Mouse (Mus musculus) urinary bladder, postnatal 4 days (tissue): ENCODE data around the gene Cyp2d22.

Experiments used
- DNase-seq, 2 experiments: peaks; one replicate each; pipeline ENCODE4 v3.0.0; 2021 to 2022; ENCODE audit warnings: low spot score in 2 of 2

Gene Cyp2d22

DNA sequence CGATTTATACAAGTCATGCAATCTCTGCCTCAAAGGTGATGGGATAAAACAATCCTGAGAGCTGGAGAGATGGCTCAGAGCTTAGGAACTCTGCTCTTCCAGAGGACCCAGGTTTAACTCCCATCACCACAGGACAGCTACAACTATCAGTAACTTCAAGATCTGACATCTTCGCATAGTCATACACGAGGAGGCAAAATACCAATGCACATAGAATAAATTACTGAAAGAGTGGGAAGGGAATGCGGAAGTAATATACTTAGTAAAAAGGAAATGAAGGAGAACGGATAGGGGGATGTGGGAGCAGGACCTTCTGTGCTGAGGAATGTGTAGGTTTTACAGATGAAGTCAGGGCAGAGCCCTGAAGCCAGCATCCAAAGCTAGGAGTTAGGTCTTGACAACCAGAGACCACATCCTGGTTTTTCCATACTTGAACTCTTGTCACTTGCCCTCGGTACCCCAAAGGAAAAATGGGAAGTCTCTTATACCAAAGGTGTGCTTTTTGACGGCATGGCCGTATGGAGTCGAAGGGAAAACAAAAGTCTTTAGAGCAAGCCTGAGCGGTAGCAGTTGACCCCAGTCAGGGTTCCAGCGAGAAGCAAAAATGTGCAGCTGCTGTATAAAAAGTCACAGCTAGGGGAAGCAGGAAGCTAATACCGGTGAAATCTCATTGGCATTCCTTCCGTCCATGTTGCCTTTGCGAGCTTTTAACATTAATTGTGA is 33.3 kb downstream of the Cyp2d22 start:
- DNase-seq, result no peak

DNA sequence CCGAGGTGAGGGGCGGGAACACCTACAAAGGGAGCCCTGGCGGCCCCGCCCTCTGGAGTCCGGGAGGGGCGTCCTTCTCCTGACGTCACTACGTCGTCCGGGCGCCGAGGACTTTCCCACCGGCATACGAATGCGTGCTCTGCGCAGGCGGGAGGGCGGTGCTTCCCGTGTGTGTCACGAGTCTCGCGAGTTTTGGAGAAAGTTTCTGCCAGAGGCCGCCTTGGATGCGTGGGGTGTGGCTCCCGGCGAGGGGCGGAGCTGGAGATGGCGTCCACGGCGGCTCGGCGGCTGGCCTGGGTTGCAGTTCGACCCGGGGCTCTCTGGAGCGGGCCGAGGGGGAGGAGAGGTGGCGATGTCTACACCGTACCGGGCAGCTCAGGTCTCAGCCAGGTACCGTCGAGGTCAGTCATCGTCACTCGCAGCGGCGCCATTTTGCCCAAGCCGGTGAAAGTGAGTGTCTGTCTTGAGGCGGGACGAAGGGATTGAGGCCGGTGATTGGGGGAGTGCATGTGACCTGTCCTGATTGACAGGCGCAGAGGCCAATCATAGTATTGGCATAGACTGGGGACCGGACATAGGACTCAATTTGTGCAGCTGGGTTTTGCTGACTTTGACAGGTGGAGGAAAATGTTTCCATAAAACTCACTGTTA is 34.1 kb downstream of the Cyp2d22 start:
- peak; percentile 96 for DNase-seq

DNA sequence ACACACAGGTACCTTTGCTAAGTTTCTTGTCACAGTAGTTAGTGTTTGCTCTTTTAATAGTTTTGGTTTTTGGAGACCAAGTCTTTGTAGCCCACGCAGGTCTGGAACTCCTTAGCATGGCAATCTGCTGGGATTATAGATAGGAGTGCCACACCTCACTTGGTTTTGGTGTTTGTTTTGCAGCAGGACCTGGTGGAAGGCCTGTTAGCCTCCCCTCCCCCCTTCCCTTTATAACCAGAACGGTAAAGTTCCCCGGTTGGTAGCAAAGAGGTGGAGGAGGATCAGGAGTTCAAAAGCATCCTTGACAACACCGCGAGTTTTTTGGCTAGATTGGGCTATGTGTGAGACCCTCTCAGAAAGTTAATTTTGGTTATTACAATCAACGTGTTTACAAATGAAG is 35.1 kb downstream of the Cyp2d22 start:
- no peak for DNase-seq

DNA sequence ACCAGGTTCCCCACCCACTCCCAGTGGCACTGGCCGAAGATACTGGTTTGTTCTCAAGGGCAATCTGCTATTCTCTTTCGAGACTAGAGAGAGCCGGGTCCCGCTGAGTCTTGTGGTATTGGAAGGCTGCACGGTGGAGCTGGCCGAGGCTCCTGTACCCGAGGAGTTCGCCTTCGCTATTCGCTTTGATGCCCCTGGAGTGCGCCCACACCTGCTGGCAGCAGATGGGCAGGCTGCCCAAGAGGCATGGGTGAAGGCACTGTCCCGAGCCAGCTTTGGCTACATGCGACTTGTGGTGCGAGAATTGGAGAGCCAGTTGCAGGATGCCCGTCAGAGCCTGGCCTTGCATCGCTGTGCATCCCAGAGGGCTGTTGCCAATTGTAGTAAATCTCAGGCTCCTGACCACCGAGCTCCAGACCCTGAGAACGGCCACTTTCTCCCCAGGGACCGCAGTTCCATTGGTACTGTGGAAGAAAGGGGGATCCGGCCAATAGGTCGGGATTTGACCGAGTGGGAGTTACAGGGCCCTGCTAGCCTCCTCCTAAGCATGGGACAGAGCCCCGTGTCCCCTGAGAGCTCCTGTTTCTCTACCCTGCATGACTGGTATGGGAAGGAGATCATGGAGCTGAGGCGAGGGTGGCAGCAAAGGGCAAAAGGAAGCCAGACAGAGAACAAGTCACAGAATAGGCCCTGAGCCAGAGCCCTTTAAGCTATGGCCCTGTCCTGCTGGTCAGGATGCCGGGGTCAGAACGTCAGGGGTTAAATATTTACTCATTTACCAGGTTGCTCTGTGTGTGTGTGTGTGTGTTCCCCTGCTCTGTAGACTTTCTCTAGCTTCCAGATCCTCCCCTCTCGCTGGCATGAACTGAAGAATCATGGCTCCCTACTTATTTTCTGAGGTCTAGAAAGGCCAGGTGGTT is 36.4 kb downstream of the Cyp2d22 start:
- DNase-seq, result no peak

DNA sequence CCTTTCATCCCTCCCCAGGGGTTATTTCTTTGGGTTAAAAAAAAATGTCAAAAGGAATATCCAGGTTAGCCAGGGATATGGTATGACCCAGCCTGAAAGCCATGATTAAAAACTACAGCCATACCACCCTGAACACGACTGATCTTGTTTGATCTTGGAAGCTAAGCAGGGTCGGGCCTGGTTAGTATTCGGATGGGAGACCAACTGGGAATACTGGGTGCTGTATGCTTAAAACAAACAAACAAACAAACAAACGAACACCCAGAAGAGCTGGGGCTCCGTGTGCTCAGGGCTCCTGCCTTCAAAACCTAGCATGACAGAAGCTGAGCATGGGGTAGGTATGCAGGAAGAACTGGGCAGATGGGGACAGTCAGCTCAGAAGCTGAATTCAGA is 37.5 kb downstream of the Cyp2d22 start:
- no peak for DNase-seq

DNA sequence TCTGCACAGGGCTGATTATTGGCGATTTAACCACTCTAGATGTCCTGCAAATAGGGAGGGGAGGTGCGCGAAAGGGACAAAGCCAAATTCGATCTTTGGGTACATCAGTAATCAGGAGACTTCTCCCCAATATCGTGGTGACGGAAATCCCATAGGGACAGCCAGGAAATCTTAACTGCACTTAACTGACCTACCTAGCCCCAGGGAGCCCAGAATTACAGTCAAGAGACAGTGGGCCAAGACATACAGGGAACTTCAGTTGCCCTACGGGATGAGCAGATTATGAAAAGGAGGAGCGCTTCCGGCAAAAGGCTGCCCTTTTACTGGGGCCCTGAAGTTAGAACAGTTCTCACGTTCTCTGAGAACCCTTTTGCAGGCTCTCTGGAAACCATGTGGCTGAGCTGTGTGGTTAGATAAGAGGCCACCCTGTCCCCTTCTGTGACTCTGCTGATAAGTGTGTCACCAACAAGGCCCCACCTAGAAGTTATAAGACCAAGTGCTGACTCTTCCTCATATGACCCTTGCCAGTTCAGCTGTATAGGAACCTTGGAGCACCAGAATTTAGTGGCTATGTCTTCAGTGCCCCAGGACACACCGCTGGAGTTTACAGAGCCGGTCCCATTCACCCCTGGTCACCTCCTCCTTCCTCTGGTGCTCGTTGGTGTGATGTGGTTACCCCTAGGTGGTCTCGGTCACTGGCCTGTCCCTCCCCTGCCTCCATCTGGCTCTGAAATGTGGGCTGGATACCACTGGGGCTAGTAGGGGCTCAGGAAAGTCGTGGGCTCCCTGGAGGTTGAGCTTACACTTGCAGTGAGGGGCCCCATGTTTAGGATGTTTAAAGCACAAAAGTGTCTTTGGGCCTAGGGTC is 38.2 kb downstream of the Cyp2d22 start:
- DNase-seq, result no peak

DNA sequence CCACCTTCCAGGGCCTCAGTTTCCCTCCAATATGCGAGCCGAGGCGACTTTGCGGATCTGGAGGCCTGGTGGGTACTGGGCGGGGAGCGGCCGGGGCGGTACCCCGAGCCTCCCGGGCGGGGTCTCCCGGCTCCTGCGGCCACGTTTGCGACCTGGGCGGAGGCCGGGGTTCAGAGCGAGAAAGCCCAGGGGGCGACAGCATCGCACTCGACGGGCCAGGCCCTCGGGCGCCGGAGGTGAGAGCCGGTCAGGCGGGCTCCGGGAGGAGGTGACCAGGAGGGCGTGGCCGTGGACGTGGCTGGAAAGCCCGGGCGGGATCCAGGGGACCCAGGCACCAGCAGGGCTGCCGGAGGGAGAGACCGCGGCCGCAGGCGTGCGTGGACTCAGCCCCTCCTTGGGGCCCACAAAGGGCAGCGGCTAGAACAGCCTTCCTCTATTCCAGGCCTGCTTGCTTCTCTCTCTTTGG is 39.0 kb downstream of the Cyp2d22 start:
- DNase-seq, result peak; percentile 76 to 77

DNA sequence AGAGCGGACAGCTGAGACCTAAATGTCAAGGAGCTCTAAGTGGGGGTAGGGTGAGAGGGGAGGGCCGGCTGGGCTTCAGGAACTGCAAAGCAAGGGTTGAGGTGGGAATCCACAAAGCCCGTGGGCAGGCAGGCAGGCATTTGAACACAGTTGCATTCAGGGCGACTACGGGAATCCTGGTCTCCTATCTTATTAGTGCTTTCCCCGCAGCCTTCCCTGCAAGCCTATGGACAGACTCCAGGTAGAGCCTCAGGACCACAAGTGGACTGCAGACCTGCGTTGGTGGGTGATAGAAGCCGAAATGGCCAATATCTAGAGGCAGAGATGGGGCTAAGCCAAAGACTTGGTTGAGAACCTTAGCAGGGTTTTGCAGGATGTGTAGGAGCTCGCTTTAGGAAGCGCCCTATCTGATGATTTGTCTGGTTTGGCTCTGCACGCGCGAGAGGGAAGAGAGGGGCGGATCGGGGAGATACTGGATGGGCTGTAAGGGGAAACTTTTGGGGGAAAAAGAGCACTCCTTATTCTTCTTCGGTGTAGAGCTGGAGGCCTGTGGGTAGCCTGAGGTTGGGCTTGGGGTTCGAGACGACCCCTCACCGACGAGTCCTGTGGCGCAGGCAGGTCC is 39.5 kb downstream of the Cyp2d22 start:
- no peak for DNase-seq

DNA sequence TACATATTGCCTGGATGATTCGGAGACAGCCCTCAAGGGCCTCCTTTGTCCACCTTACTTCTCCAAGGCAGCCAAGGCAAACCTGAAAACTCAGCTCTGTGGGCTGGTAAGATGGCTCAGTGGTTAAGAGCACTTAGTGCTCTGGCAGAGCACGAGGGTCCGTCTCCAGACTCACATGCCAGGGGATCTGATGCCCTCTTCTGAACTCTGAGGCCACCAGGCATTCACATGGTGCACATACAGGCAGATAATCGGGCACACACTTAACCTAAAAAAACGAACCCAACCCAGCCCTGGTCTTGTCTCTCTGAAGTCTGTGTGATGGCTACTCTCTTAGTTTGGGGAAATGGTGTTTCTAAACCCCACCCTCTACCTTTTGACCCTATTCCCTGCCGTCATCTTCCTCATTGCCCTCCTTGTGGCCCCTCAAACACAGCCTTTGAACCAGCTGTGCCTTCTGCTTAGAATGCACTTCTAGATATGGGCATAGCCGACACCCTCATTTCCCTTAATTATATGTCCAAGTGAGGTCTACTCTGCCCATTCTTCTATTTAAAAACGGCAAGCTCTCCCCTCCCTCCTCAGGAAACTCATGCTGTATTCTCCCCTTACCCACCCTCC is 40.3 kb downstream of the Cyp2d22 start:
- DNase-seq, result no peak

DNA sequence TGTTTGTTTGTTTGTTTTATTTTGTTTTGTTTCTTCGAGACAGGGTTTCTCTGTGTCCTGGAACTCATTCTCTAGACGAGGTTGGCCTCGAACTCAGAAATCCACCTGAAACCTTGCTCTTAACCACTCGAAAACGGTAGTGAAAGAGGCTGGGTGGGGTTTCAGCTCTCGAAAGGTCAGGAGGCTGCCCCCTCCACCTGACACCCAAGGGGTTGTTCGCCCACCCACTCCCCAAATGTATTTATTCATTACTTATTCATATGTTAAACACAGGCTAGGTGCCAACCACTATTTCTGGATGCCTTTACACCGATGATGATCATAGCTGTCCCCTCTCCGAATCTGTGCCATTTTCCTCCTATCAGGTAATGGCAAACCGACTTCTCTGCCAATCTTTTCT is 40.9 kb downstream of the Cyp2d22 start:
- DNase-seq, result no peak

DNA sequence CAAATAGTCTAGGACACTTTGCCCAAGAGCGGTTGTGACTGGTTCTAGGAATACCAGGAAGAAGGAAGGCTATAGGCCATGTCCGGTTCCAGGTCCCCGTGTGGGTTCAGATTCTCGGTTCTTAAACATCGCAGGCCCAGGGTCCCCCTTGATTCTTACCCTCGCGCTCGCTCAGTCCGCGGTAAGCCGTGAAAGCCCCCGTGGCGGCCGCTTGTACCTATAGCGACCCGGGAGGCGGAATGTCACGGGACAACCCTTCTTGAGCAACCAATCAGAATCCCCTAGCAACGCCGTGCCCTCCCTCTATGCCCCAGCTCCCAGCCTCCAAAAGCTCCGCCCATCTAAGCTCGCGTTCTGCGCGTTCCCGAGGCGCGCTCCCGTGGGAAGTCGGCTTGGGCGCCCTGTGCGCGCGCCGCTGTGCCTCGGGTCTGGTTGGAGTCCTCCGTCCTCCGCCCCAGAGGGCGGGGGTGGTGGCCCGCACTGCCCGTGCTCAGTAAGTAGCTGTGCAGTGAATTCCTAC is 41.4 kb downstream of the Cyp2d22 start, which contains the start of the genes Naga, Pheta2 and Smdt1:
TSS of gene Naga (minus strand) at position 333 of the 520 bp plus-strand sequence.
TSS of gene Pheta2 (plus strand) at position 350 of the 520 bp plus-strand sequence.
TSS of gene Smdt1 (plus strand) at position 367 of the 520 bp plus-strand sequence.
- peak; percentile 94 to 96 for DNase-seq

DNA sequence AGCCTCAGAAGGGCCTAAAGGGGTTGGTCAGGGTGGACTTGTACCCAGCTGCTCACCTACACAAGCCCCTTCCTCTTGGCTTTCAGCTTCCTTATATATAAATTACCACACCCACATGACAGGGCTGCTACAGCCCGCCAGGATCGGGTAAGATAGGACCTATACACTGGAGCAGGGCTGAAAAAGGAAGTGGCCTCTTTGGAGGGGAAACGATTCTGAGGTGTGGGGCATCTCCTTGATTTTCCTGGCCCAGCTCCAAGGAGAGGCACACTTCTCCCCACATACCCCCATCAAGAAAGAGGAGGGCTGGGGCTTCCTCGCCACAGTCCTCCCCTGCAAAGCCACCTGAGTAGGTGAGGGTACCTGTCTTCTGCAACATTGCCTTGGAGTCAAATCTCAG is 42.2 kb downstream of the Cyp2d22 start:
- no peak for DNase-seq

DNA sequence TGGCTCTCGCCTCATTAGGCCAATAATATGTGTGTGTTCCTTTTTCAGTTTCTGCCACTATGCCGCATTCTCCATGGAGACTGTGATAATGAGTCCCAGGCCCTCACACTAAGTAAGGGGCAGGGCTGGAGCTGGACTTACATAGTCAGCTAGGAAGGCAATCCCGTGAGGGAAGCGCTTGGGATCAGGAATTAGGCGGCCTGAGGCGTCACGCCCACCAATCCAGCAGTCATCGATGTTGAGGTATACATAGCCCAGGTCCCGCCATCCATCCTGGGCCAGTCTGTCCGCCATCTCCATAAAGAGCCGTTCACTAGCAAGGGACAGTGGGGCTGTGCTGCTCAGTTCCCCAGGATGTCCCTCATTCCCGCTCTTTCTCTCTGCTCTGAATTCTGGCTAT is 43.4 kb downstream of the Cyp2d22 start:
- no peak for DNase-seq

DNA sequence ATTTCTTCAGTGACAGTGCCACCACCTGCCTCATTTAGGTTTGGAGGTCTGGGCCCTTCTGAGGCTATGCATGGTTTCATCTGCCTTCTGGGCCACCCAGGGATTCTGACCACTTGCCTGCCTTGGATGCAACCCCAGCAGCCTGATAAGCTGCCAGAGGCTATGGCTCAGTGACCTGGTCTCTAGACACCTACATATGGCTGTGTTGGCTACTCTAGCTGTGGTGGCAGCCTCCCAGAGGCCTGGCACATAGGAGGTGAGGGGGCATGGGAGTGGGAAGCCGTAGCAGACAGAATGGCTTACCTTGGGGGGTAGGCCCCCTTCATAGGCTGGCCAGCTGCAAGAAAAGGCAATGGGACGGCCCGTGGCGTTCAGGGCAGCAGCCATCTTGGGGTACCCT is 44.9 kb downstream of the Cyp2d22 start:
- no peak for DNase-seq

DNA sequence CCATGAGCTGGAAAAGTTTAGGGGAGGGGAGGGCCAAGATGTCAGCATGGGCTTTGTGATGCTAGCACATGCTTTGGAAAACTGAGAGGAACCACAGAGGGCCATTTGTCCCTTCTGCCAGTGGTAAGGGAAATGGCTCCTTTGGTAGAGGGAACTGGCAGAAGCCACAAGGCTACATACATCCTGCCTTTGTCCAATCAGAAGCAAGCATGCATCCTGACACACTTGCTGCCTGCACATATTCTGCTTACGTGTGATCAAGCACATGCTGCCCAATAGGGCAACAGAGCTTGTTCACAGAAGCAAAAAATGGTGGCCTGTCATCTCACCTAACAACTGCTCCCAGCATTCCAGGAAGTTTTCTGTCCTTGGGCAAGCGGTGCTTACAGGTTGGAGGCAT is 54.7 kb downstream of the Cyp2d22 start:
- no peak for DNase-seq

DNA sequence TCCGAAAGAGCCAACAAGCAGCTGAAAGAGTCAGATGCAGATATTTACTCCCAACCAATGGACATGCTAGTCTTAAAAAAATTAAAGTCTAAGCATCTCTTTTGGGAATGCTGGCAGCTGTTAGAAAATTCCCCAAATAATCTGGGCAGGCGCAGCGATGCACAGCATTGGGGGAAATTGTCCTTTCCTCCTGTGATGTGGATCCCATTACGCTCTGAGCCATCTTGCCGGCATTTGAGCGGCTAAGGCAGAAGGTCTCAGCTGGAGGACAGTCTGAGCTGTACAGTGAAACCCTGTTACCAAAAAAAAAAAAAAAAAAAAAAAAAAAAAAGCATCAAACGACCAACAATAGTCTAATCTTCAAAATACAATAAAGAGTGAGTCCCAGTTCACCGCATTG is 57.9 kb downstream of the Cyp2d22 start:
- DNase-seq, result no peak
